Mouse (Mus musculus): ENCODE measurements around the gene Fbxw21.

DNA sequence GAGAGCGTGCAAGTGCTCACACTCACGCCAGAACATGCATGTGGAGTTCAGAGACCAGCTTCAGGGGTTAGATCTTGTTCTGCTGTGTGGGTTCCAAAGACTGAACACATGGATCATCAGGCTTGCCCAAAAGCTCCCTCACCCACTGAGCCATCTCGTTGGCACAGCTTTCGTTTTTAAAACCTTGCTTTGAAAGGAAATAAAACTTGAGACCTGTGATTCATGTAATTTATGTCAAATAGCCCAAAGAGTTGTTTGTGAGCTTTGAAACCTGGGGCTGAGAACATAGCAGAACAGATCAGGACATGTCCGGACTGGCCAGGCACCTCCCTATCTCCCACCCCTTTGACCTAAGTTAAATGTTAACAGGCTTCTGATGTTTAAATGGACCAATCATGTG, 31.8 kb downstream of the Fbxw21 start:
- no peak for TF ChIP-seq FOSL1 (IDR thresholded peaks at IDR 0.05; ENCODE audit: insufficient read depth, low read length, poor library complexity, severe bottlenecking)
- TF ChIP-seq CTCF (IDR thresholded peaks at IDR 0.05; ENCODE audit: control insufficient read depth, insufficient read depth, insufficient read length): no peak

Data from C2C12 (cell line).